Mouse (Mus musculus) embryonic fibroblast, embryonic 13.5 days (primary cell): Measurements from ENCODE around the gene Cadm1. TPM values are rescaled to one million over a fixed set of nuclear protein-coding genes. Genes with fewer than 3 reads are reported as not detected.

Experiments
- H3K27ac ChIP-seq: 2 replicates; pipeline ENCODE4 v1.5.1; 2012; ENCODE audit warnings: low read length, control low read depth, inconsistent platforms; ENCODE audit not compliant: insufficient read depth
- H3K4me1 ChIP-seq: 2 replicates; pipeline ENCODE4 v1.6.1; 2011; ENCODE audit warnings: low read length; ENCODE audit not compliant: control insufficient read depth, insufficient read depth
- H3K4me3 ChIP-seq: 2 replicates; pipeline ENCODE4 v1.5.1; 2011; ENCODE audit warnings: mild to moderate bottlenecking, control low read depth, low read length; ENCODE audit not compliant: insufficient read depth
- CTCF ChIP-seq: IDR thresholded peaks from 2 replicates; pipeline ENCODE4 v1.5.1; 2011; ENCODE audit warnings: mild to moderate bottlenecking, control low read depth, low read length, moderate library complexity, borderline replicate concordance; ENCODE audit not compliant: insufficient read depth
- POLR2A ChIP-seq: IDR thresholded peaks from 2 replicates; pipeline ENCODE4 v1.6.1; 2011; ENCODE audit warnings: low read depth, mild to moderate bottlenecking, control low read depth, low read length, moderate library complexity
- polyA plus RNA-seq: library from polyadenylated mRNA; stranded (reverse); fragments of >200 nt; gene quantifications from 2 replicates; pipeline ENCODE4 v1.2.4, GENCODE M21; 2011; ENCODE audit warnings: low read depth; ENCODE audit not compliant: missing spikeins, insufficient read length

Gene Cadm1
- polyA plus RNA-seq, 1 experiment: 5.6 TPM

- no peak for TF ChIP-seq CTCF
- no peak for TF ChIP-seq POLR2A
- no peak overlapping the region for H3K4me3 ChIP-seq
- no peaks in the 10 kb centered on the region for H3K4me1 ChIP-seq
- no peak overlapping the region for H3K27ac ChIP-seq
Observed at GRCm38 (mm10) chr9:47801242-47801641, 271.3 kb downstream of the Cadm1 start.

GRCm38 (mm10) chr9:47802527-47802926 is 272.6 kb downstream of the Cadm1 start:
- Histone ChIP-seq H3K4me1 (no peaks in the 10 kb centered on the region), H3K27ac (no peak overlapping the region), H3K4me3 (no peak overlapping the region)
- TF ChIP-seq POLR2A (no peak), CTCF (no peak)

- no peak overlapping the region for H3K27ac ChIP-seq
- TF ChIP-seq CTCF (no peak), POLR2A (no peak)
- H3K4me1 ChIP-seq: no peaks in the 10 kb centered on the region
- no peak overlapping the region for H3K4me3 ChIP-seq
Observed at GRCm38 (mm10) chr9:47803531-47804105, 273.6 kb downstream of the Cadm1 start.

GRCm38 (mm10) chr9:47805658-47806057 is 275.7 kb downstream of the Cadm1 start:
- Histone ChIP-seq H3K4me1 (no peaks in the 10 kb centered on the region), H3K4me3 (no peak overlapping the region), H3K27ac (no peak overlapping the region)
- TF ChIP-seq POLR2A (no peak), CTCF (no peak)

- Histone ChIP-seq H3K4me1 (no peaks in the 10 kb centered on the region), H3K4me3 (no peak overlapping the region), H3K27ac (no peak overlapping the region)
- no peak for TF ChIP-seq POLR2A
Observed at GRCm38 (mm10) chr9:47825668-47826067, 295.7 kb downstream of the Cadm1 start.

GRCm38 (mm10) chr9:47828762-47829161 is 298.8 kb downstream of the Cadm1 start:
- Histone ChIP-seq H3K4me3 (no peak overlapping the region), H3K4me1 (no peaks in the 10 kb centered on the region), H3K27ac (no peak overlapping the region)
- TF ChIP-seq CTCF: no peak
- TF ChIP-seq POLR2A: no peak

GRCm38 (mm10) chr9:47829204-47829603 is 299.2 kb downstream of the Cadm1 start:
- H3K27ac ChIP-seq: no peak overlapping the region
- H3K4me3 ChIP-seq: no peak overlapping the region
- TF ChIP-seq POLR2A (no peak), CTCF (no peak)
- H3K4me1 ChIP-seq: no peaks in the 10 kb centered on the region

- Histone ChIP-seq H3K4me3 (no peak overlapping the region), H3K27ac (no peak overlapping the region), H3K4me1 (no peaks in the 10 kb centered on the region)
- no peak for TF ChIP-seq CTCF
Observed at GRCm38 (mm10) chr9:47829846-47830245, 299.9 kb downstream of the Cadm1 start.

GRCm38 (mm10) chr9:47831412-47831811 is 301.4 kb downstream of the Cadm1 start:
- TF ChIP-seq POLR2A (no peak), CTCF (no peak)

GRCm38 (mm10) chr9:47838170-47838569 is 308.2 kb downstream of the Cadm1 start:
- TF ChIP-seq POLR2A: no peak
- no peak for TF ChIP-seq CTCF

More at GRCm38 (mm10) chr9:47831412-47831811, 301.4 kb downstream of the Cadm1 start:
- Histone ChIP-seq H3K27ac (no peak overlapping the region), H3K4me3 (no peak overlapping the region), H3K4me1 (no peaks in the 10 kb centered on the region)

More at GRCm38 (mm10) chr9:47838170-47838569, 308.2 kb downstream of the Cadm1 start:
- H3K27ac ChIP-seq: no peak overlapping the region
- H3K4me3 ChIP-seq: no peak overlapping the region
- H3K4me1 ChIP-seq: no peaks in the 10 kb centered on the region
